Mouse (Mus musculus) hindbrain, embryonic 14.5 days (tissue): Measurements from ENCODE around the gene Olfr134. TPM values are rescaled to one million over a fixed set of nuclear protein-coding genes. Genes with fewer than 3 reads are reported as not detected.
"Not testable (repeated sequence)": the region's sequence is repeated elsewhere in the genome, so short reads cannot be mapped to it uniquely, and the experiment has no call there.

ENCODE experiments used
- ATAC-seq: fragments of 200-750 bp; cut with Nextera tagmentation; 2 replicates; pipeline ENCODE4 v1.8.0; 2017; ENCODE audit warnings: moderate number of reproducible peaks, mild to moderate bottlenecking, moderate TSS enrichment, moderate library complexity; ENCODE audit not compliant: low FRiP score
- DNase-seq: peaks from one replicate; pipeline ENCODE4 v3.0.0-alpha.2; 2015; ENCODE audit warnings: low spot score
- H3K27ac ChIP-seq: fragments of 300-500 bp; sonication (generic); 2 replicates; pipeline ENCODE4 v1.5.1; 2014; ENCODE audit warnings: mild to moderate bottlenecking, moderate library complexity
- H3K27me3 ChIP-seq: fragments of 300-500 bp; sonication (generic); 2 replicates; pipeline ENCODE4 v1.6.1; 2014; ENCODE audit warnings: mild to moderate bottlenecking, low read length, mixed read lengths; ENCODE audit not compliant: control insufficient read depth, insufficient read depth
- H3K36me3 ChIP-seq: fragments of 300-500 bp; sonication (generic); replicated peaks from 2 replicates; pipeline ENCODE4 v1.6.1; 2014; ENCODE audit not compliant: control insufficient read depth, insufficient read depth
- H3K4me1 ChIP-seq: fragments of 300-500 bp; sonication (generic); replicated peaks from 2 replicates; pipeline ENCODE4 v1.6.1; 2014; ENCODE audit warnings: antibody characterized with exemption, low read length, mixed read lengths; ENCODE audit not compliant: control insufficient read depth, insufficient read depth
- H3K4me2 ChIP-seq: fragments of 300-500 bp; sonication (generic); replicated peaks from 2 replicates; pipeline ENCODE4 v1.6.1; 2014; ENCODE audit warnings: mild to moderate bottlenecking, moderate library complexity
- H3K4me3 ChIP-seq: fragments of 300-500 bp; sonication (generic); replicated peaks from 2 replicates; pipeline ENCODE4 v1.5.1; 2014; ENCODE audit warnings: mild to moderate bottlenecking, low read length
- H3K9ac ChIP-seq: fragments of 300-500 bp; sonication (generic); 2 replicates; pipeline ENCODE4 v1.6.1; 2014
- H3K9me3 ChIP-seq: fragments of 300-500 bp; sonication (generic); 2 replicates; pipeline ENCODE4 v1.6.1; 2016; ENCODE audit warnings: low read length; ENCODE audit not compliant: control insufficient read depth
- WGBS: fragments of 180-500 bp; shearing (Covaris S2); extraction: QIAGEN DNeasy Blood & Tissue Kit; methylation state at CpG from one replicate; pipeline ENCODE4 v1.1.7; 2014; 5-methylcytosine and 5-hydroxymethylcytosine counted together
- polyA plus RNA-seq: library from polyadenylated mRNA; unstranded; fragments of >200 nt; fragmentation: Nextera tagmentation; extraction: Ambion mirVana; gene quantifications from 2 replicates; pipeline ENCODE4 v1.2.1, GENCODE M21; 2014

Gene Olfr134
- polyA plus RNA-seq, result not detected in 2 replicates

DNA sequence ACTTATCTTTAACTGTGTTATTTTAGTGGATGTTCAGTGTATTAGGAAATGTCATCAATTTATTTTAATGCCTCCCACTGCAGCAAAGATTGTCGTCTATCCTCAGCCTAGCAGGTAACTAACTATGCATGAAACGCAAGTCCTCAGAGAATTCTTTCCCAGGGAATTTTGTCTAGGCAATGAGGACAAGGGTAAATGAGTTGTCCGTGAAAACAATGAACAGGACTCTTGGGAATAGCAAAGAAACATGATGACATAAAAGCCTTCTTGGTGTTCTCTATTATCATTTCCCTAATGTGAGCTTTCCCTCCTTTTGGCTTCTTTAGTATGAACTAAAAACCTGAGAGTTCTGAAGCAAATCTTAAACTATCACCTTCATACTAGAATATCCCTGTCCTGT lies at the start of gene Olfr134:
Gene Olfr134, plus strand, starts transcription at position 301 of the 400 bp plus-strand sequence.
- H3K4me2 ChIP-seq, result no peak within 1 kb of the TSS
- H3K9ac ChIP-seq, result no peak within 1 kb of the TSS
- no peaks in the 10 kb centered on the region for H3K4me1 ChIP-seq
- no peaks in the 10 kb centered on the region for H3K36me3 ChIP-seq
- ATAC-seq, result no peak
- WGBS, result 68% methylated on average over 3 of the region's 3 CpGs
- H3K27me3 ChIP-seq, result no peaks in the 10 kb centered on the region
- DNase-seq, result no peak
- no peaks in the 10 kb centered on the region for H3K9me3 ChIP-seq
- H3K4me3 ChIP-seq, result no peak within 1 kb of the TSS
- H3K27ac ChIP-seq, result no peak within 1 kb of the TSS

DNA sequence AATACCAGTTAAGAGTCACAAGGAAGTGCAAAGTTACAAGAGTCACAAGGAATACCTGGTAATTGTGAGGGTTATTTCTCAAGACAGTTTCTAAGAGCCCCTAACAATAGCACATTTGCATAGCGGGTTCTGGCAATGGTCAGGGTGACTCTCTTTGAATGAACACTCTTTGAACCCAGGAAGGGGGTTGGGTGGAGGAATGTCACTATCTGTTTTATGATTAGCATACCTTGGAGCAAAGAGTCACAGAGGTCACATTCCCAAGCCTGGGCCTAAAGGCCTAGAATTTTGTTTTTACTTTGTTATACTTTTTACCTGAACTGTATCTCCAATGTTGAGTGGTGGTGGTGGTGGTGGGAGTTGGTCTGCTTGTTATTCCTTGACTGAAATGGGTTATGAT lies 47.0 kb upstream of the Olfr134 start:
- H3K4me3 ChIP-seq, H3K4me1 ChIP-seq, ATAC-seq, H3K27ac ChIP-seq, H3K27me3 ChIP-seq, DNase-seq, H3K36me3 ChIP-seq, H3K9ac ChIP-seq, H3K4me2 ChIP-seq, H3K9me3 ChIP-seq: not testable (repeated sequence)
- 100% methylated on average over 1 of the region's 1 CpGs for WGBS

DNA sequence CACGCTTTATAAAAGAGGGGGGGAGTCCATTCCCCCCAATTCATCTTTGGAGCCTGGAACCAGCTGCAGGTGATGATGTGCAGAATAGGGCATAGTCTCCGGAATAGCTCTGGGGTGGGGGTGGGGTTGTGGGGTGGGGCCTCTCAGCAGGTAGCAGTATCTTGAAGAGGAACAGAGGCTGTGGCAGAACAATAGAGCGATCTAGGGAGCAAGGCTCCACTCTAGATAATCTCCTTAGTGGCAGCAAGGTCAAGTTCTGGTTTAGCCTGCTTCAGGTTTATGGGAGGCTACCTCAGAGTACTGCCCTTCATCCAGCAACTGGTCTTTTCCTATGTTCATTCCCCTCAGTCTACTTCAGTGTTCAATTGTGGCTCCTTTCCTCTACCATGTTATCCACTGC lies 45.8 kb upstream of the Olfr134 start:
- 63% methylated on average over 3 of the region's 3 CpGs for WGBS

DNA sequence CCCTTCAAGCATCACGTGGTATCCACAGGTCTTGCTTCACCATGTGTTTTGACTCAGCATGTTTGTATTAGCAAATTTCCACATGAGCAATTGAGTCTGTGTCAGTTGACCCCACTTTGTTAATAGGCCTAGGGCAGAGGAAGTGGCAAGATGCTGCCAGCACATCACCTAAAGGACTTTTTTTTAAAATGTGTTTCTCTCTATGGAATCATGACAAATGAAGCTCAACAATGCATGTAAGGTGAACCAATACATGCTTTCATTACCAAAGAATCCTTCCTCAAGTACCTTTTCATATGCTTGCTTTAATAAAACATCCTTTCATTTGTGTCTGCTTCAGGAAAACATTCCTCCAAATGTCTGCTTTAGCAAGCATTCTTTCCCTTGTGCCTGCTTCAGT lies 36.8 kb upstream of the Olfr134 start, which contains the start of gene Olfr132:
Gene Olfr132, minus strand, starts transcription at position 101 of the 400 bp plus-strand sequence.
- H3K9ac ChIP-seq, result no peak within 1 kb of the TSS
- H3K27ac ChIP-seq, result no peak within 1 kb of the TSS
- no peaks in the 10 kb centered on the region for H3K27me3 ChIP-seq
- H3K4me2 ChIP-seq, result no peak within 1 kb of the TSS
- no peaks in the 10 kb centered on the region for H3K36me3 ChIP-seq
- H3K4me3 ChIP-seq, result no peak within 1 kb of the TSS
- no peaks in the 10 kb centered on the region for H3K4me1 ChIP-seq
- WGBS, result 74% methylated on average over 1 of the region's 1 CpGs
- DNase-seq (no peak), ATAC-seq (no peak)
- no peaks in the 10 kb centered on the region for H3K9me3 ChIP-seq

More for the DNA sequence above, 45.8 kb upstream of the Olfr134 start:
- not testable (repeated sequence) for H3K4me3 ChIP-seq, H3K27me3 ChIP-seq, DNase-seq, ATAC-seq, H3K4me1 ChIP-seq, H3K9me3 ChIP-seq, H3K36me3 ChIP-seq, H3K9ac ChIP-seq, H3K4me2 ChIP-seq, H3K27ac ChIP-seq

DNA sequence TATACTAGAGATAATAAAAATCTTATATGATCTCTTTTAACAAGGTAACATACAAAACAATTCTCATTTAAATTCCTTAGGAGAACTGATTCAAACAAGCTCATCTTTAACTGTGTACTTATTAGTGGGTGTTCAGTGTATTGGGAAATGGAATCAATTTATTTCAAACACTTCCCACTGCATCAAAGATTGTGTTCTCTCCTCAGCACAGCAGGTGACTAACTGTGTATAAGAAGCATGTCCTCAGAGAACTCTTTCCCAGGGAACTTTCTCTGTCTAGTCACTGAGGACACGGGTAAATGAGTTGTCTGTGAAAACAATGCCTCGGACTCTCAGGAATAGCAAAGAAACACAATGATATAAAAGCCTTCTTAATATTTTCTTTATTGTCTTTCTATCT lies 26.2 kb upstream of the Olfr134 start, which contains the start of gene Olfr133:
Gene Olfr133, plus strand, starts transcription at position 301 of the 400 bp plus-strand sequence.
- ATAC-seq (no peak), DNase-seq (no peak)
- H3K9me3 ChIP-seq, result no peaks in the 10 kb centered on the region
- no peaks in the 10 kb centered on the region for H3K4me1 ChIP-seq
- no peaks in the 10 kb centered on the region for H3K27me3 ChIP-seq
- no peak within 1 kb of the TSS for H3K4me2 ChIP-seq
- no peak within 1 kb of the TSS for H3K27ac ChIP-seq
- H3K36me3 ChIP-seq, result no peaks in the 10 kb centered on the region
- no peak within 1 kb of the TSS for H3K4me3 ChIP-seq
- H3K9ac ChIP-seq, result no peak within 1 kb of the TSS
- WGBS, result 58% methylated on average over 2 of the region's 2 CpGs

DNA sequence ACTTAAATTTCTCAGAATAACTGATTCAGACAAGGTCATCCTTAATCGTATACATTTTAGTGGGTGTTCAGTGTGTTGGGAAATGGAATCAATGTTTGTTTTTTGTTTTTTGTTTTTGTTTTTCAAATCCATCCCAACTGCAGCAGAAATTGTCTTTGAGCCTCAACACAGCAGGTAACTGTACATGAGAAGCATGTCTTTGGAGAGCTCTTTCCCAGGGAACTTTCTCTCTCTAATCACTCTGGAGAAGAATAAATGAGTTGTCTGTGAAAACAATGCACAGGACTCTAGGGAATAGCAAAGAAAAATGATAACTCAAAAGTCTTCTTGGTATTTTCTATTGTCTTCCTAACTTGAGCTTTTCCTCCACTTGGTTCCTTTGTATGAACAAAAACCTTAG lies 32.8 kb downstream of the Olfr134 start, which contains the start of gene Olfr135:
Gene Olfr135, plus strand, starts transcription at position 301 of the 400 bp plus-strand sequence.
- 94% methylated on average over 1 of the region's 1 CpGs for WGBS
- DNase-seq, result no peak
- no peak within 1 kb of the TSS for H3K4me3 ChIP-seq
- H3K4me1 ChIP-seq, result no peaks in the 10 kb centered on the region
- H3K4me2 ChIP-seq, result no peak within 1 kb of the TSS
- peaks cover 6% of the 10 kb centered on the region; the same call in 1 of the 2 replicates for H3K9me3 ChIP-seq
- no peak within 1 kb of the TSS for H3K9ac ChIP-seq
- H3K27ac ChIP-seq, result no peak within 1 kb of the TSS
- H3K27me3 ChIP-seq, result no peaks in the 10 kb centered on the region
- H3K36me3 ChIP-seq, result no peaks in the 10 kb centered on the region
- no peak for ATAC-seq

Other genes with a start within 250 kb of the Olfr134 start
- not detected in 2 replicates for gene Olfr761, start 218.3 kb upstream of the Olfr134 start, polyA plus RNA-seq
- gene Olfr129, start 111.3 kb upstream of the Olfr134 start, polyA plus RNA-seq, result not detected in 2 replicates
- not detected in 2 replicates for gene Olfr130, start 107.5 kb upstream of the Olfr134 start, polyA plus RNA-seq
- gene Olfr131, start 82.7 kb upstream of the Olfr134 start, polyA plus RNA-seq, result not detected in 2 replicates
- not detected in 2 replicates for gene Olfr132, start 36.9 kb upstream of the Olfr134 start, polyA plus RNA-seq
- gene Olfr133, start 26.1 kb upstream of the Olfr134 start, polyA plus RNA-seq, result not detected in 2 replicates
- not detected in 2 replicates for gene Olfr135, start 32.9 kb downstream of the Olfr134 start, polyA plus RNA-seq
- not detected in 2 replicates for gene Olfr138, start 89.6 kb downstream of the Olfr134 start, polyA plus RNA-seq
- not detected in 2 replicates for gene Olfr137, start 136.2 kb downstream of the Olfr134 start, polyA plus RNA-seq
- not detected in 2 replicates for gene Olfr136, start 158.4 kb downstream of the Olfr134 start, polyA plus RNA-seq
- gene Esp36, start 248.8 kb downstream of the Olfr134 start, polyA plus RNA-seq, result not detected in 2 replicates